Mouse (Mus musculus) kidney, embryonic 14.5 days (tissue): ENCODE data around the gene Aox4. TPM values are rescaled to one million over a fixed set of nuclear protein-coding genes. Genes with fewer than 3 reads are reported as not detected.

Experiments used
- ATAC-seq: fragments of 200-750 bp; cut with Nextera tagmentation; 2 replicates; pipeline ENCODE4 v1.8.0; 2017; ENCODE audit warnings: moderate number of reproducible peaks, mild to moderate bottlenecking, moderate TSS enrichment, moderate library complexity; ENCODE audit not compliant: low FRiP score, low TSS enrichment
- H3K27ac ChIP-seq: fragments of 300-500 bp; sonication (generic); 2 replicates; pipeline ENCODE4 v1.5.1; 2014; ENCODE audit warnings: low read depth, mild to moderate bottlenecking, low read length, moderate library complexity, mixed read lengths
- H3K27me3 ChIP-seq: fragments of 300-500 bp; sonication (generic); 2 replicates; pipeline ENCODE4 v1.6.1; 2014; ENCODE audit warnings: mild to moderate bottlenecking, low read length; ENCODE audit not compliant: control insufficient read depth, insufficient read depth
- H3K36me3 ChIP-seq: fragments of 300-500 bp; sonication (generic); 2 replicates; pipeline ENCODE4 v1.6.1; 2014; ENCODE audit warnings: low read length, mixed read lengths; ENCODE audit not compliant: control insufficient read depth, insufficient read depth
- H3K4me1 ChIP-seq: fragments of 300-500 bp; sonication (generic); 2 replicates; pipeline ENCODE4 v1.6.1; 2014; ENCODE audit warnings: low read length, mixed read lengths; ENCODE audit not compliant: control insufficient read depth, insufficient read depth
- H3K4me2 ChIP-seq: fragments of 300-500 bp; sonication (generic); replicated peaks from 2 replicates; pipeline ENCODE4 v1.6.1; 2014; ENCODE audit warnings: low read depth, mild to moderate bottlenecking, low read length
- H3K4me3 ChIP-seq: fragments of 300-500 bp; sonication (generic); 2 replicates; pipeline ENCODE4 v1.5.1; 2014; ENCODE audit warnings: mild to moderate bottlenecking, low read length
- H3K9ac ChIP-seq: fragments of 300-500 bp; sonication (generic); 2 replicates; pipeline ENCODE4 v1.6.1; 2014; ENCODE audit warnings: low read depth, mild to moderate bottlenecking, low read length, moderate library complexity
- H3K9me3 ChIP-seq: fragments of 300-500 bp; sonication (generic); 2 replicates; pipeline ENCODE4 v1.6.1; 2016; ENCODE audit warnings: low read length; ENCODE audit not compliant: control insufficient read depth
- WGBS: fragments of 180-500 bp; shearing (Covaris S2); extraction: QIAGEN DNeasy Blood & Tissue Kit; methylation state at CpG from one replicate; pipeline ENCODE4 v1.1.7; 2014; 5-methylcytosine and 5-hydroxymethylcytosine counted together
- polyA plus RNA-seq: library from polyadenylated mRNA; unstranded; fragments of >200 nt; fragmentation: Nextera tagmentation; extraction: Ambion mirVana; gene quantifications from 2 replicates; pipeline ENCODE4 v1.2.1, GENCODE M21; 2014

The Aox4 gene
- polyA plus RNA-seq, 1 experiment from 2014 or later = 0.14 TPM

DNA sequence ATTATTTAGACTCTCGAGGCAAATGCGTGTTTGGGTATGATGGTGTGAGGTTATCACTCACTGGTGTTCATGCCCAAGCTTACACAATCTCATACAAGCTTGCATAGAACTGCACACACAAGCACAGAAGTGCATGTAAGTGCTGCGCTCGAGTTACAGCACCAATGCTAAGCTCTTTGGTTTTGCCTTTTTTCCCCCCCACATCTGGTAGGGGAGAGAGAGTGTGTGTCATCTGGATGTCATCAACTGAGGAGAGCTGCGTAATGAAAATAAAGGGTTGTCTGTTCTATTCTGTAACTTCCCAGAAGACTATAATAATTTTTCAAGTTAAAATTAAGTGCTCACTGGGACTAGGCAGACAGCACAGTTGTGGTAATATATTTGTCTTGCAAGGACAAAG is 3.6 kb downstream of the Aox4 start:
- Histone ChIP-seq H3K9ac (no peak overlapping the region), H3K27ac (no peak overlapping the region), H3K4me2 (no peak overlapping the region), H3K4me1 (no peaks in the 10 kb centered on the region), H3K36me3 (no peaks in the 10 kb centered on the region), H3K9me3 (no peaks in the 10 kb centered on the region), H3K27me3 (no peaks in the 10 kb centered on the region), H3K4me3 (no peak overlapping the region)
- WGBS = 79% methylated on average over 5 of the region's 5 CpGs
- no peak for ATAC-seq

DNA sequence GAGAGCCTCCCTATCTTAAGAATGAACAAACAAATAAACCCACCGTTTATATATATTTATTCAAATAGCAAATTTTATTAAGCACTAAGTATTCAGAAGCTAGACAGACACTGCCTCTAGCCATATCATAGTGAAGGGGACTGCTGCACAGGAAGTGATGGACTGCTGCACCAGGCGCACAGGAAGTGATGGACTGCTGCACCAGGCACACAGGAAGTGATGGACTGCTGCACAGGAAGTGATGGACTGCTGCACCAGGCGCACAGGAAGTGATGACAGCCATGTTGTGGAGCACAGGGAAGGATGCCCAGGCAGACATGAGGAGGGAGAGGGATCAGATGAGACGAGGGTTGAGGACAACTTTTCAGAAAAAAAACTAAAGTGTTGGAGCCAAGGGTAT is 5.2 kb downstream of the Aox4 start:
- H3K9me3 ChIP-seq = no peaks in the 10 kb centered on the region
- no peaks in the 10 kb centered on the region for H3K27me3 ChIP-seq
- 97% methylated on average over 4 of the region's 4 CpGs for whole genome bisulfite sequencing
- no peaks in the 10 kb centered on the region for H3K36me3 ChIP-seq
- no peak overlapping the region for H3K9ac ChIP-seq
- H3K27ac ChIP-seq = no peak overlapping the region
- H3K4me2 ChIP-seq = no peak overlapping the region
- ATAC-seq = no peak
- H3K4me1 ChIP-seq = no peaks in the 10 kb centered on the region
- no peak overlapping the region for H3K4me3 ChIP-seq

DNA sequence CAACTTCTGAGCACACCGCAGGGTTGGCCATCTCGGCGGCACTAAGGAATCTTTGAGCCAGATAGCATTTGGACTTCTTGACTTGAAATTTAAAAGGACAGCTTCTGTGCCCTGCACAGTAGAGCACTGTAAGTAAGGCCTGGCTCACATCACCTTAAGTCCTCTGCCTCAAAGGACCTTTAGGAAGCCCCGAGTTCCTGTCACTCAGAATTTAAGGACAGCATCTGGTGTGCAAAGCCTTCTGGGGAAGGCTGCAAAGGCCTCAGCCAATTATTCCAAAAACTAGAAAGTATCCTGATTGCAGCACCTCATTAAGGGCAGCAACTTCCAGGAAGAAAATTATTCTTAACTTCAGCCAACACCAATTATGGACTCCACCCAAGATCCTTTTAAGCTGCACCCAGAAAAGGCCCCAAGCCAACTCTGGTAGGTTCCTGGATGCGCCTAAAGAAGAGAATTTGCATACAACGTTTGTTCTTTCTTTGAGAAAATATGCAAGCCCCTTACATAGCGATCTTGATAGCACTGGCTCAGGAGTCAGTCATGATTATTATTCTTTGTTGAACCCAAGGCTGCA is 5.8 kb downstream of the Aox4 start:
- no peaks in the 10 kb centered on the region for H3K27me3 ChIP-seq
- 87% methylated on average over 7 of the region's 7 CpGs for WGBS
- H3K4me3 ChIP-seq = no peak overlapping the region
- H3K4me2 ChIP-seq = no peak overlapping the region
- ATAC-seq = no peak
- H3K36me3 ChIP-seq = no peaks in the 10 kb centered on the region
- H3K9ac ChIP-seq = no peak overlapping the region
- no peaks in the 10 kb centered on the region for H3K4me1 ChIP-seq
- H3K27ac ChIP-seq = no peak overlapping the region
- no peaks in the 10 kb centered on the region for H3K9me3 ChIP-seq

DNA sequence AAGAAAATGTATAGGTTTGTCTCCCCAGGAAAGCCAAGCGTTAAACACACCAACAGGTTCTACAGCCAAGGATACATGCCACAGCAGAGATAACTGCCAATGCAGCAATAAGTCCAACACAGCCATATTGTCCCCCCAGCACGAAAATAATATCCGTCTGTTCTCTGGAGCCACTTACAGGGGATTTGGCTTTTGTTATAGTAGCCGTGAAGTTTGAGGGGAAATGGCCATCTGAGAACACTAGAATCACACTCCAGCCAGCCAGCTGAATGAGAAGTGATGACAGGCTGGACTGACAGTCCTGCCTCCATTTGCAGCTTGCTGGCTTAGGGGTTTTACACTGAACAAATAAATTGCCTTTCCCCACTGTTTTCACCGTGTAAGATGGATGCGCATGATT is 10.9 kb downstream of the Aox4 start:
- Histone ChIP-seq H3K4me2 (no peak overlapping the region), H3K27me3 (no peaks in the 10 kb centered on the region), H3K27ac (no peak overlapping the region), H3K9me3 (no peaks in the 10 kb centered on the region), H3K4me3 (no peak overlapping the region), H3K4me1 (no peaks in the 10 kb centered on the region), H3K9ac (no peak overlapping the region), H3K36me3 (no peaks in the 10 kb centered on the region)
- WGBS = 86% methylated on average over 6 of the region's 6 CpGs
- ATAC-seq = no peak

DNA sequence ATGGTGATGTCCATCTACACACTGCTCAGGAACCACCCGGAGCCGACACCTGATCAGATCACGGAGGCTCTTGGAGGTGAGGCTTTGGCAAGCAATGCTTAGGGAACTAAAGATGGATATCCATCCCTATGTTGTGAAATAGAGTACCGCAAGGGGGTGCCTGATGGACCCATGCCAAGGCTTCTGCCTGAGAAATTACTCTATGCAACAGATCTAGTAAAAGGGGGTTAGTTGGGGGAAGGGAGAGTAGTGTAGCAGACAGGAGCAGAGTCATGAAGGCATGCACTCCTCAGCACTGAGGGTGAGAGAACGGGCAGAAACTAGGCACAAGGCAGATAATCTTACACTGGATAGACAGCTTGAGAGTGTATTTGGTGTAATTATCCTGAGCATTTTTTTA is 11.7 kb downstream of the Aox4 start:
- no peaks in the 10 kb centered on the region for H3K4me1 ChIP-seq
- H3K9me3 ChIP-seq = no peaks in the 10 kb centered on the region
- H3K4me2 ChIP-seq = no peak overlapping the region
- no peaks in the 10 kb centered on the region for H3K36me3 ChIP-seq
- 79% methylated on average over 5 of the region's 5 CpGs for WGBS
- H3K27me3 ChIP-seq = no peaks in the 10 kb centered on the region
- ATAC-seq = no peak
- H3K27ac ChIP-seq = no peak overlapping the region
- no peak overlapping the region for H3K4me3 ChIP-seq
- H3K9ac ChIP-seq = no peak overlapping the region

DNA sequence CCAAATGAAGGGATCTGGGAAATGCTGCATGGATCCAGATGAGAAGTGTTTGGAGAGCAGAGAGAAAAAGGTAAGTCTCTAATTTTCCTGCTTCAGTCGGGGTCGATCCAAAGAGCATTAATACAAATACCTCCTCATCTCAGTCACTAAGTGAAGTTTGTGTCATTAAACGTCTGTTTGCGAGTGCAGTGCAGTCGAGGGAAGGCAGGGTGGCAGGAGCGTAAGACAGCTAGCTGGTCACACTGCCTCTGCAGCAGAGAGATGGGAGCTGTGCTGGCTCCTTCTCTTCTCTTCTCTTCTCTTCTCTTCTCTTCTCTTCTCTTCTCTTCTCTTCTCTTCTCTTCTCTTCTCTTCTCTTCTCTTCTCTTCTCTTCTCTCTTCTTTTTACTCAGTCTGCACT is 17.9 kb downstream of the Aox4 start:
- Histone ChIP-seq H3K9me3 (no peaks in the 10 kb centered on the region), H3K27me3 (no peaks in the 10 kb centered on the region), H3K4me1 (no peaks in the 10 kb centered on the region), H3K4me2 (no peak overlapping the region), H3K4me3 (no peak overlapping the region), H3K9ac (no peak overlapping the region), H3K27ac (no peak overlapping the region), H3K36me3 (no peaks in the 10 kb centered on the region)
- 66% methylated on average over 6 of the region's 6 CpGs for WGBS
- ATAC-seq = no peak

DNA sequence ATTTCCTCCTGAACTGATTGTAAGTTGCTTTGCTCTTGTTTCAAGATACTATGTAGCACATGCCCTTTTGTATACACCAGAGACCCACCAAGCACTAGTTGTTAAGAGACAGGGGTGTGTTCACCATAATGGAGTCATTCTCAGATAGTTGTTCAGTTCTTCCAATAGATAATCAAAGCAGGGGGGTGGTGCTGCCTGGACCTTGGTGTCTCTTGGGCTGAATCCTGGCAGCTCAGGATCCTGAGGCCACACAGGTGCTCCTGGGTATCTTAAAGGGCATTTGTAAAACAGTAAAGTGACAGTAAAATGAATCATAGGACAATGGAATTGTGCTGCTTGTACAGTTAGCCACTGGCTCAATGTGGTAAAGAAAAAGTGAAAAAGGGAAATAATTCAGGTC is 18.7 kb downstream of the Aox4 start:
- Histone ChIP-seq H3K4me1 (no peaks in the 10 kb centered on the region), H3K4me2 (no peak overlapping the region), H3K27ac (no peak overlapping the region), H3K9me3 (no peaks in the 10 kb centered on the region), H3K4me3 (no peak overlapping the region), H3K9ac (no peak overlapping the region), H3K27me3 (no peaks in the 10 kb centered on the region), H3K36me3 (no peaks in the 10 kb centered on the region)
- no peak for ATAC-seq

DNA sequence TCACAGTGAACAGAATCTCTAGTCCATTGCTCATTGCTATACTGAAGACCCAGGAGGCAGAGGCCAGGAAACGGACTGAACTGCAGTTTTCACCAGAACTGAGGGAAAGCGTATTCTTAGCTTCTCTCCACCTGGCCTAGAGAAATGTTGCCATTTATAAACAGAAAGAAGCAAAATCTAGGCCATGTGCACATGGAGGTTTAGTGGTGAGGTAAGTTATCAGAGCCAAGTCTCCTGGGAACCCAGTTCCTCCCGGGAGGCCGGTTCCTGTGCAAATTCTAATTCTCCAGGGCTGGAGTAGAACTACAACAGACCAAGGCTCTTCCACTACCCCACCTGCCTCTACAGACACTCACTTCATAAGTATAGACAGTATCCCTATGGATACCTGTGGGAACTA is 19.6 kb downstream of the Aox4 start:
- no peak overlapping the region for H3K4me2 ChIP-seq
- 79% methylated on average over 4 of the region's 4 CpGs for WGBS
- no peaks in the 10 kb centered on the region for H3K36me3 ChIP-seq
- no peaks in the 10 kb centered on the region for H3K4me1 ChIP-seq
- no peak overlapping the region for H3K9ac ChIP-seq
- H3K9me3 ChIP-seq = no peaks in the 10 kb centered on the region
- no peak overlapping the region for H3K4me3 ChIP-seq
- no peak overlapping the region for H3K27ac ChIP-seq
- no peak for ATAC-seq
- no peaks in the 10 kb centered on the region for H3K27me3 ChIP-seq

DNA sequence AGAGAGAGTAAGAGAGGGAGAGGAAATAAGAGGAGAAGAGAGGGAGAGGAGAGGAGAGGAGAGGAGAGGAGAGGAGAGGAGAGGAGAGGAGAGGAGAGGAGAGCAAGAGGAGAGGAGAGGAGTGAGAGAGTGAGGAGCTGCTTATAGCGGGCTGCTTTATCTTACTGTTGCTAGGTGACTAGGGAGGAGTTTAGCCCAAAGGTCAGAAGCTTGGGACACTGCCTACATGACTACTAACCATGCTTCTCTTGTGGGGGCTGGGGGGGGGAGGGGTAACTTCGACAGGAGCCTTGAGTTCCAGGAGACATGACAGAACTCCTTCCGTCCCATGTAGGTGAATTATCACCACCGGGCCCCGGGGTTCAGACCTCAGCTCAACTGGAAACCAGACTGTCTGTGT is 20.3 kb downstream of the Aox4 start:
- H3K4me2 ChIP-seq = no peak overlapping the region
- H3K9me3 ChIP-seq = no peaks in the 10 kb centered on the region
- no peak overlapping the region for H3K27ac ChIP-seq
- H3K4me3 ChIP-seq = no peak overlapping the region
- ATAC-seq = no peak
- H3K9ac ChIP-seq = no peak overlapping the region
- H3K27me3 ChIP-seq = no peaks in the 10 kb centered on the region
- no peaks in the 10 kb centered on the region for H3K4me1 ChIP-seq
- H3K36me3 ChIP-seq = no peaks in the 10 kb centered on the region
- WGBS = 33% methylated on average over 5 of the region's 5 CpGs

DNA sequence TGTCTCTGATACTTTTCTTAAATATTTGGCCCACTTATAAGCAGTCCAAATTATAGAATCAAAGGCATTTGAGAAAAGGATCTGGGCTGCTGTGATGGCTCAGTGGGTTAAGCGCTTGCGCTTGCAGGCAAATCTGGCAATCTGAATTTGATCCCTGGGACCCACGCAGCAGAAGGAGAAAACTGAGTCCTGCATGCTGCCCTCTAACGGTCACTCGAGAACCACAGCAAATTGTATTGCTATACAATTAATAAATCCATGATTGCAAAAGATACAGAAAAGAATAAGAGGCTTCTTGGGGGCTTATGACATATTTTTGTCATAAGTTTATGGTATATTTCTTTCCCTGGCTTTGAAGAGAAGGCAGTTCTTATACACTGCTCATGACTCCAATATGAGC is 25.2 kb downstream of the Aox4 start:
- H3K4me3 ChIP-seq = no peak overlapping the region
- H3K36me3 ChIP-seq = no peaks in the 10 kb centered on the region
- H3K27me3 ChIP-seq = no peaks in the 10 kb centered on the region
- H3K27ac ChIP-seq = no peak overlapping the region
- H3K4me2 ChIP-seq = no peak overlapping the region
- 53% methylated on average over 5 of the region's 5 CpGs for WGBS
- ATAC-seq = no peak
- H3K4me1 ChIP-seq = no peaks in the 10 kb centered on the region
- no peaks in the 10 kb centered on the region for H3K9me3 ChIP-seq
- no peak overlapping the region for H3K9ac ChIP-seq
